Mouse (Mus musculus) neutrophil, adult 5-6 weeks (primary cell): Measurements from ENCODE around the gene Hoga1. TPM values are rescaled to one million over a fixed set of nuclear protein-coding genes. Genes with fewer than 3 reads are reported as not detected.
A peak's percentile ranks its signal among the peaks of the same experiment; 100 is the strongest.
"Not testable (repeated sequence)": the region's sequence is repeated elsewhere in the genome, so short reads cannot be mapped to it uniquely, and the experiment has no call there.

Experiments used
- ATAC-seq: fragments of 151-379, 151-347 bp; 2 replicates; pipeline ENCODE4 v1.8.0; 2017; ENCODE audit warnings: mild to moderate bottlenecking, moderate TSS enrichment; ENCODE audit not compliant: insufficient number of reproducible peaks, poor library complexity, low FRiP score, severe bottlenecking; ENCODE audit errors: extremely low read depth
- total RNA-seq: library from RNA; stranded (forward); fragments of 200-1000 nt; gene quantifications from 2 replicates; pipeline ENCODE4 v1.2.3, GENCODE M21; 2017

Hoga1 gene
- total RNA-seq, 1 experiment from 2014 or later = not detected

GRCm38 (mm10) chr19:42056719-42057409 lies 11.5 kb downstream of the Hoga1 start:
- no peak for ATAC-seq

- ATAC-seq = no peak
These were observed 13.0 kb downstream of the Hoga1 start for GRCm38 (mm10) chr19:42058426-42058825.

- ATAC-seq = no peak
These were observed 16.0 kb downstream of the Hoga1 start for GRCm38 (mm10) chr19:42061443-42061842.

DNA sequence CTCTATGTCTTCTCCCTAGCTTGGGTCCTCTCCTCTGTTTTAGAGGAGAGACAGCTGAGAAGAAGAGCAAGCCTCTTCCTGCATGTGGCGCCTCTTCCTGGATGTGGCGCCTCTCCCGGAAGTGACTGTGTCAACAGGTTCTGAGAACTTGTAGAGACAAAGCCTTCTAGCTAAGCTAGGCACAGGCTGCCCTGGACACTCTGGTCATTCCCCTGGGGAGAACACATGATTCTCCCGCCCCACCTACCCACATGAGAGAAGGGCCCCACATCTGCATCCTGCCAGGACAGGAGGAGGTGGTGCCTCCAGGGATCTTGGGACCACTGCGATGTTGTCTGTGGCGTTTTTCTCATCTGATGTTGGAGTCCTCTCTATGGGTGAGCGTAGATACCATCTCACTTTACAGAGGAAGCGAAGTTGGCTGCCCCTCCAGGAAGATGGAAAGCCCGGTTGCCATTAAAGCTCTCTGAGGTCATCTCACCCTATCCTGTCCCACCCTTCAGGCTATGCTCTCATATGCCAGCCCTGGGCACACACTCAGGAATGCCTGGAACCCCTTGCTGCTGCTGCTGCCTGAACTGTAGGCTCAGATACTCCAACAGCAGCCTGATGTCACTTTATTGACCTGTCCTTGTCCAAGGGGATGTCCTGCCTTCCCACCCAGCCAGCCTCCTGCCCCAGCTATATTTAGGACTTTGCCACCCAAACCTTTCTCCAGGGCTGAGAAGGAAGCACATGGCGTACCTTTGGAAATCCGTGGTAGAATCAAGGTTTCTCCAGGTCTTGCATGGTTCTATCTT lies 23.2 kb downstream of the Hoga1 start:
- no peak for ATAC-seq

DNA sequence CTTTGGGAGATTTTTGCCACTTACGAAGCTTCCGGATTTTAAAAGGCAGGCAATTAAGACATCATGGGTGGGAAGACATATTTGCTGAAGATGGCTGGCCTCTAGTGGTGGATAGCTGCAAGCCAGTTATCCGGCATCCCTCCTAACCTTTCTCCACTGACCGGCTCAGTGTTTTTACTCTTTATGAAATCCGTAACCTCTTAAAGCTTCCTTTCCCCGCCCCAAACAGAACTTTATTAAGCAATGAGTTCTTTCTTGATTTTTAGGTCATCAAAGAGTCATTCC lies 23.8 kb downstream of the Hoga1 start:
- ATAC-seq = no peak

- ATAC-seq = no peak
These were observed 25.8 kb downstream of the Hoga1 start for GRCm38 (mm10) chr19:42071221-42071620.

DNA sequence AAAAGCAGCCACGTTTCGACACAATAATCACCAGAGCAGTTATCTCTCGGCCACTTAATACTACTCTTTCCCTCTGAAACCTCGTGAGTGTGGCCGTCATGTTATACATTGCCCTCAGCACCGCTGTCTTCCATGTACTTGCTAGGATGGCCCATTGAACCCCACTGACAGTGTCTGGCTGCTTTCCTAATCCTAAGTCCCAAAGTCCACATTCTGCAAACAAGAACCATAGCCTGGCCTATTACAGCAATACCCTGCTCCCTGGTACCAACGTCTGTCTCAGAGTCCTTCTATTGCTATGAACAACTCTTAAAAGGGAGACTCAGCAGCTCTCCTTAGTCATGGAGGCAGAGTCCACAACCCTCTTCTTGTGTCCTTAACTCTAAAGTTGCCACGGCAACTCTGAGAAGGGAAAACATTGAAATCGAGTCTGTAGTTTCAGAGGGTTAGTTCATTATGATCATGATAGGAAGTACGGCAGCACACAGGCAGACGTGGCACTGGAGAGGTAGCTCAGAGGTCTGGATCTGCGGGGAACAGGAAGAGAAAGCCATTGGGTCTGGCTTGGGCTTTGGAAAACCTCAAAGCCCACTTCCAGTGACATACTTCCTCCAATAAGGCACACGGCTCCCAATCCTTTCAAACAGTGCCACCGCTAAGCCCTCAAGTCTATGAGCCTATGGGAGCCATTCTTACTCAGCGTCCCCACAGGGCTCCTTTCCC lies 26.6 kb downstream of the Hoga1 start:
- ATAC-seq = no peak

GRCm38 (mm10) chr19:42072802-42073201 lies 27.4 kb downstream of the Hoga1 start:
- no peak for ATAC-seq

DNA sequence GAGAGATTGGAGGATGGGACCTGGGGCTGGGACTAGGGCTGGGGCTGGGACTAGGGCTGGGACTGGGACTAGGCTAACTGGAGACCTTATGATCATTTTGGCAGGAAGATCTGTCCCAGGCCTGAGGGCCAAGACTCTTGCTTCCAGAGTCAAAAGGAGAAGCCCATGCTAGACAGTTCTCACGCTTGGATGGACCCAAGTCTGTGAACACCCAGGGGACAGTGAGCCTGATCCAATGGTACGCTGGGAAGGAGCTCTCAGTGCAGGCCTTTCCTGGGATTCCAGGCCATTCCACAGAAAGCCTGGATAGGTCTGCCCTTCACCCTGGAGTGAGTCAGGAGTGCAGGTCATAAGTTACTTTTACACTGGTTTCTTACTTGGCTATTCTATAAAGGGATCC lies 29.6 kb downstream of the Hoga1 start:
- no peak for ATAC-seq

DNA sequence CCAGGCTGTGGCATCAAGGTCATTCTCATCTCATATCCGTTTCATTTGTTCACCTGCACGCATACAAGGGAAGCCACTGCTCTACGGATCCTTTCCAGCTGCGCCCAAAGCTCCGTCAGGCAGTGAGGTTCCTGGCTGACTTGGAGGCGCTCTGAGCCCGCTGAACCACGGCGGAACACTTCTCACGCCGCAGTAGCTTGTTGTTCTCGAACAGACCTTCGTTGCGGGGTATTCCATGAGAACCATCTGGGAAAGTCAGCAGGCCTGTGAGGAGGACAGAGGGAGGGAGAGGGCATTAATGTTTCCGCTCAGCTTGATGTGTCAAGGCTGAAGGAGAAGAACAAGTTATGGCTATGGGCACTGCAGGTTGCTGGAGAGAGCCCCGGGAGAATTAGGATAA lies 30.6 kb downstream of the Hoga1 start:
- ATAC-seq = no peak

DNA sequence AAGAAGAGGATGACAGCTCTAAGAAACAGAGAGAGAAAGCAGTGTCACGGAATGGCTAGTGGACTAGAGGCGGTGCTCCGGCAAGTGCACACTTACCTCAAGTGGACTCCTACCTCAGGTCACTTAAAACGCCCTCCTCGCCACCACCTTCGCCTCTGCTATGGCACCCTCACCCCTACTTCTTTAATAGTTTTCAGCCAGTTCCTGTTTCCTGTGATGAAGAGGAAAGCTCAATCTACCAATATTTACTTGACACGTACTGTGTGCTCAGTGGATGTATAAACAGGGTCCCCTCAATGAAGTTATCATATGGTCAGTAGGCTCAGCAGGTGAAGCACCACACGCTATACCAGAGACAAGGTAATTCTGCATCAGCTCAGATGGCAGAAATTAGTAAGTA lies 33.2 kb downstream of the Hoga1 start:
- ATAC-seq = no peak

- ATAC-seq = no peak
These were observed 33.6 kb downstream of the Hoga1 start for GRCm38 (mm10) chr19:42079006-42079405.

GRCm38 (mm10) chr19:42079950-42080349 lies 34.5 kb downstream of the Hoga1 start:
- no peak for ATAC-seq

DNA sequence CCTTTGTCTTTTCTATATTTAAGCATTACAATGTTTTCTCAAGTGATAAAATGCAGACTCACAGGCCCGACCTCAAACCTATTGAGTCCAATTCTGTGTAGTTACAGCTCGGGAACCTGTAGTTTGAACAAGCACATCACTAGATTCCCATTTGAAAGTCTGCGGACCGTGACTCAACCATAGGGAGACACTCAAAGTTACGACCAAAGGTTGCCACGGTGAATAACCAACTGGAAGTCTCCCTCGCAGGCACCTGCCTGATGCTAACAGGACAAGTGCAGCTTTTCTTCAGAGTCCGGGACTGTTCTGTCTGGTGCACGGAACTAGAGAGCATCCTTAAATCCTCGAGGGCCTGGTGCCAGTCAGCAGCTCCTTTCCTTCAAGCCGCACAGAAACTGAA lies 35.1 kb downstream of the Hoga1 start:
- ATAC-seq = no peak

- not testable (repeated sequence) for ATAC-seq
These were observed 36.2 kb downstream of the Hoga1 start for GRCm38 (mm10) chr19:42081613-42082012.

GRCm38 (mm10) chr19:42085690-42086089 lies 40.3 kb downstream of the Hoga1 start:
- ATAC-seq = no peak

GRCm38 (mm10) chr19:42086166-42086565 lies 40.8 kb downstream of the Hoga1 start, which contains the start of gene Morn4:
Gene Morn4 (minus strand): TSS chr19:42086357.
- ATAC-seq = no peak

- ATAC-seq = peak; percentile 53
These were observed 43.8 kb downstream of the Hoga1 start for GRCm38 (mm10) chr19:42089103-42089747.

DNA sequence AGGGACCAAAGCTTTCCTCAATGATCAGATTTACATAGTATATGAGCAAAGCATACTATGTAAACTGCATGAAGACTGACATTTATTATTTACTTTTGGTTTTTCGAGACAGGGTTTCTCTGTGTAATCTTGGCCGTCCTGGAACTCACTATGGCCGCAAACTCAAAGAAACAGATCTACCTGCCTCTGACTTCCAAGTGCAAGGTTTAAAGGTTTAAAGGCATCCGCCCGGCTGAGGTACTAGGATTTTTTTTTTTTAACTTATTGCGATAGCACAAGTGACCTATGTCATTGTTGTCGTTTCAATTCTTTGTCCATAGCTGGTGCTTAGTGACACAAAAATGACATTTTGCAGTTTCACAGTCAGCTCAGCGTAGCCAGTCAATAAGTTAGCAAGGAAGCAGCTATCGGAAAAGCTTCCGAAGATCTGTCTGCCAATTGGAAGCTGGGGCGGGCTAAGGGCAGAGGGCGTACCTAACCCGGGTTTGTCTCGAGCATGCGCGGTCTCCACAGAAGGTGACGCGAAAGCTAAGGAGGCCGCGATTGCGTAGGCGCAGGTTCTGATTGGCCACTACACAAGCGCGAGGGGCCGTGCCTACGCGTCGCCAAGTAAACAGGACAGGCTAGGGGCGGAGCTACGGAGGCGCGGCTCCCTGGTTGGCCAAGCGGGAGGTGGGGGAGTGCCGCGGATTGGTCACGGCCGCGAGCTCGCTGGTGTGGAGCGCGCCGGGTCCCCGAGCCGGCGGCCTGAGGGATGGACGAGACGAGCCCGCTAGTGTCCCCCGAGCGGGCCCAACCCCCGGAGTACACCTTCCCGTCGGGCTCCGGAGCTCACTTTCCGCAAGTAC lies 44.6 kb downstream of the Hoga1 start, which contains the start of gene Pi4k2a:
TSS of gene Pi4k2a (plus strand) at position 723 of the 848 bp plus-strand sequence.
- peak; percentile 95 for ATAC-seq
